Mouse (Mus musculus) intestine, embryonic 16.5 days (tissue): ENCODE results near the gene Uqcc2. TPM values are rescaled to one million over a fixed set of nuclear protein-coding genes. Genes with fewer than 3 reads are reported as not detected.

ENCODE experiments used
- ATAC-seq: fragments of 200-750 bp; cut with Nextera tagmentation; 2 replicates; pipeline ENCODE4 v1.8.0; 2017; ENCODE audit warnings: moderate TSS enrichment, moderate library complexity
- H3K27ac ChIP-seq: fragments of 300-500 bp; sonication (generic); 2 replicates; pipeline ENCODE4 v1.5.1; 2014; ENCODE audit warnings: mild to moderate bottlenecking, low read length
- H3K27me3 ChIP-seq: fragments of 300-500 bp; sonication (generic); replicated peaks from 2 replicates; pipeline ENCODE4 v1.6.1; 2014; ENCODE audit warnings: low read length, control low read depth, mixed read lengths; ENCODE audit not compliant: control insufficient read depth, insufficient read depth
- H3K36me3 ChIP-seq: fragments of 300-500 bp; sonication (generic); 2 replicates; pipeline ENCODE4 v1.6.1; 2014; ENCODE audit warnings: low read length, control low read depth; ENCODE audit not compliant: control insufficient read depth, insufficient read depth
- H3K4me1 ChIP-seq: fragments of 300-500 bp; sonication (generic); 2 replicates; pipeline ENCODE4 v1.6.1; 2014; ENCODE audit warnings: low read length, control low read depth, mixed read lengths; ENCODE audit not compliant: control insufficient read depth, insufficient read depth
- H3K4me2 ChIP-seq: fragments of 300-500 bp; sonication (generic); 2 replicates; pipeline ENCODE4 v1.6.1; 2014; ENCODE audit warnings: low read depth, low read length, control low read depth
- H3K4me3 ChIP-seq: fragments of 300-500 bp; sonication (generic); 2 replicates; pipeline ENCODE4 v1.5.1; 2014; ENCODE audit warnings: mild to moderate bottlenecking, low read length
- H3K9ac ChIP-seq: fragments of 300-500 bp; sonication (generic); 2 replicates; pipeline ENCODE4 v1.6.1; 2014; ENCODE audit warnings: low read depth, low read length
- H3K9me3 ChIP-seq: fragments of 300-500 bp; sonication (generic); 2 replicates; pipeline ENCODE4 v1.6.1; 2016; ENCODE audit warnings: low read length, control low read depth; ENCODE audit not compliant: control insufficient read depth
- WGBS: fragments of 180-500 bp; shearing (Covaris S2); extraction: QIAGEN DNeasy Blood & Tissue Kit; methylation state at CpG from one replicate; pipeline ENCODE4 v1.1.7; 2014; 5-methylcytosine and 5-hydroxymethylcytosine counted together
- polyA plus RNA-seq: library from polyadenylated mRNA; unstranded; fragments of >200 nt; fragmentation: Nextera tagmentation; extraction: Ambion mirVana; gene quantifications from 2 replicates; pipeline ENCODE4 v1.2.1, GENCODE M21; 2015

Uqcc2 gene
- polyA plus RNA-seq, result 238 and 255 TPM in 2 replicates

DNA sequence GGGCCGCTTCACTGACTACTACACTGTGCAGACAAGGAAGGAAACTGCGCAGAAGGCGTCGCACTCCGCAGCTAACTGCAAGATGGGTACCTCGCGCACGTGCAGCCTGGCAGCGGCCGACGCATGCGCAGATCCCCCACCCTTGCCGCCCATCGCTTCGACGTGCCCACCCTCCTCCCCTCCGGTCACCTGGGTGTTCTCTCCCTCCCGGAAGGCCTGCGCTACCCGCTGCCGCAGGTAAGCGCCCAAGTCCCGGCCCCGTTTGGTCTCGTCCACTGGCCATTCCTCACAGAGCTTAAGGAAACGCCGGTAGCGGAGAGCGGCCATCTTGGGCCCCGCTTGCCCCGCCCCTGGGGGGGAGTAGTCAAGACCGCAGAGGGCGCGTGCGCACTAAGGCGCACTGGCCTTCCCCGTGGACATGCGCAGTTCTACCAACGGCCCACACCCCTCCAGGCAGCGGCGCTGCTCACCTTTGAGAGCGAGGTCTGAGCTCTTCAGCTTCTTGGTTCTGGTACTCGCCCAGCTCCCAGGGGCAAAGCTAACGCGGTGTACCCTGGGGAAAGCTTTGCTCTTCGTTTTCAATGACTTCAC, at the start of gene Uqcc2:
TSS of gene Uqcc2 (minus strand) at position 366 of the 591 bp plus-strand sequence.
- Histone ChIP-seq H3K27me3 (no peaks in the 10 kb centered on the region), H3K4me1 (peaks cover 24% of the 10 kb centered on the region), H3K27ac (peak within 1 kb of the TSS; percentile 57; the same call in 1 of the 2 replicates), H3K4me2 (peak within 1 kb of the TSS; percentile 75), H3K9me3 (no peaks in the 10 kb centered on the region), H3K9ac (peak within 1 kb of the TSS; percentile 80), H3K4me3 (peak within 1 kb of the TSS; percentile 80), H3K36me3 (no peaks in the 10 kb centered on the region)
- under 1% methylated on average over 46 of the region's 46 CpGs for WGBS
- peak; percentile 94 for ATAC-seq

GRCm38 (mm10) chr17:27182401-27182800, 48.7 kb upstream of the Uqcc2 start:
- WGBS, result 74% methylated on average over 5 of the region's 5 CpGs
- ATAC-seq, result no peak
- Histone ChIP-seq H3K9me3 (no peaks in the 10 kb centered on the region), H3K4me2 (no peak overlapping the region), H3K27ac (no peak overlapping the region), H3K27me3 (no peaks in the 10 kb centered on the region), H3K9ac (no peak overlapping the region), H3K4me1 (no peaks in the 10 kb centered on the region), H3K36me3 (no peaks in the 10 kb centered on the region), H3K4me3 (no peak overlapping the region)

DNA sequence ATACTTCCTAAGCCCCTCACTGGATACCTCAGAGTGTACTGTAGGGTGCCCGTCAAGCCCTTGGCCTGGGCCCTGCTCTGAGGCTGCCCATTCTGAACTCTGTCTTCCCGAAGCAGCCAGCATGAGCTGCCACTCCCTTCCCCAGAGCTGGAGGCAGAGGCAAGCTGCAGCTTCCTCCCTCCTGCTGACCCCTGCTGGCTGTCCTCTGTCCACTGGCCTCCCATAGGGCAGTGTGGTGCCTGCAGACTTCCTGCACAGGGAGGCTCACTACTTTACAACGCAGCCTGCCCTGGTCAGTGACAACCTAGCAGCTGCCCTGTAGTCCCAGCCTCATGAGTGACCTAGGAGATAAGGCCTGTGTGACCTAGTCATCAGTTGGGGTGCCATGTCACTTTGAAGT, 48.0 kb upstream of the Uqcc2 start:
- no peaks in the 10 kb centered on the region for H3K36me3 ChIP-seq
- 24% methylated on average over 3 of the region's 3 CpGs for WGBS
- no peaks in the 10 kb centered on the region for H3K9me3 ChIP-seq
- H3K4me3 ChIP-seq, result no peak overlapping the region
- H3K9ac ChIP-seq, result no peak overlapping the region
- H3K4me1 ChIP-seq, result no peaks in the 10 kb centered on the region
- no peak overlapping the region for H3K27ac ChIP-seq
- no peak overlapping the region for H3K4me2 ChIP-seq
- no peaks in the 10 kb centered on the region for H3K27me3 ChIP-seq
- ATAC-seq, result no peak

GRCm38 (mm10) chr17:27179681-27180280, 46.1 kb upstream of the Uqcc2 start:
- Histone ChIP-seq H3K4me2 (no peak overlapping the region), H3K4me1 (no peaks in the 10 kb centered on the region), H3K9ac (no peak overlapping the region), H3K27ac (no peak overlapping the region), H3K9me3 (no peaks in the 10 kb centered on the region), H3K36me3 (no peaks in the 10 kb centered on the region), H3K4me3 (no peak overlapping the region), H3K27me3 (no peaks in the 10 kb centered on the region)
- 59% methylated on average over 12 of the region's 12 CpGs for WGBS
- no peak for ATAC-seq

GRCm38 (mm10) chr17:27178427-27179177, 44.9 kb upstream of the Uqcc2 start:
- Histone ChIP-seq H3K9ac (no peak overlapping the region), H3K9me3 (no peaks in the 10 kb centered on the region), H3K36me3 (no peaks in the 10 kb centered on the region), H3K27me3 (no peaks in the 10 kb centered on the region), H3K4me1 (no peaks in the 10 kb centered on the region), H3K27ac (no peak overlapping the region), H3K4me3 (no peak overlapping the region), H3K4me2 (no peak overlapping the region)
- WGBS, result 91% methylated on average over 17 of the region's 17 CpGs
- no peak for ATAC-seq

DNA sequence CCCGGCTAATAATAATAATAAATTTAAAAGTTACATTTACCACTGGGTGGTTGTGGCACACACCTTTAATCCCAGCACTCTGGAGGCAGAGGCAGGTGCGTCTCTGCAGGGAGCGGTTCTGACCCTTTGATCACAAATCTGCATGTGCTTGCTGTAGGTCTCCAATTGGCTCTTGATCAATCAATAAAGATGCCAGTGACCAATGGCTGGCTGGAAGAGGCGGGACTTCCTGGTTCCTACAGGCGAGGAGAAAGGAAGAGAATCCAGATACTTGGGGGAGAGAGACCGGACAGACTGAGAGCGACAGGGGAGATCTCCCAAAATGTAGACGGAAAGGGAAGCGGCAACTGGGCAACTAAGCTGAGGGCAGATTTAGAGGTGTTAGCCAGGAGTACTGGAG, 44.3 kb upstream of the Uqcc2 start:
- H3K27ac ChIP-seq, result no peak overlapping the region
- 89% methylated on average over 9 of the region's 9 CpGs for WGBS
- ATAC-seq, result no peak
- H3K4me1 ChIP-seq, result no peaks in the 10 kb centered on the region
- no peak overlapping the region for H3K4me2 ChIP-seq
- no peaks in the 10 kb centered on the region for H3K9me3 ChIP-seq
- no peak overlapping the region for H3K9ac ChIP-seq
- no peaks in the 10 kb centered on the region for H3K36me3 ChIP-seq
- H3K27me3 ChIP-seq, result no peaks in the 10 kb centered on the region
- H3K4me3 ChIP-seq, result no peak overlapping the region

GRCm38 (mm10) chr17:27176754-27177153, 43.0 kb upstream of the Uqcc2 start:
- no peak overlapping the region for H3K4me3 ChIP-seq
- ATAC-seq, result no peak
- H3K9ac ChIP-seq, result no peak overlapping the region
- no peaks in the 10 kb centered on the region for H3K36me3 ChIP-seq
- H3K27me3 ChIP-seq, result no peaks in the 10 kb centered on the region
- H3K27ac ChIP-seq, result no peak overlapping the region
- H3K4me2 ChIP-seq, result no peak overlapping the region
- H3K9me3 ChIP-seq, result no peaks in the 10 kb centered on the region
- WGBS, result 81% methylated on average over 4 of the region's 4 CpGs
- no peaks in the 10 kb centered on the region for H3K4me1 ChIP-seq

DNA sequence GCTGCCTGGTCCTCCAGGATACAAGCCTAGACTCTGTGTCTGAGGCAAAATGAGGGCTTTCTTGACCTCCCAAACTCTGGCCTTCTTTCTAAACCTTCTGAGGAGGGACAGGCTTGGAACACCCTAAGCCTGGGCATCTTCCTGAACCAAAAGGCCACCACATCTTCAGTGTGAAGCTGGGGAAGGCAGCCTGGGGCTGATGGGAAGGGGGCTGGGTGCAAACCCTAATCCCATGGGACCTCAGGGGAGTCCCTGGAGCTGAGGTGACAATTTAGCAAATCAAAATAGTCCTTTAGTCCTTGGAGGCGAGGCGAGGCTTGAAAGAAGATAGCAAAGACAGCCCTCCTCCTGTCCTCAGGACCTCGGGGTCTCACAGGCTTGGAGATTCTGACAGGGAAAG, 42.6 kb upstream of the Uqcc2 start:
- Histone ChIP-seq H3K9me3 (no peaks in the 10 kb centered on the region), H3K36me3 (no peaks in the 10 kb centered on the region), H3K4me3 (no peak overlapping the region), H3K27ac (no peak overlapping the region), H3K9ac (no peak overlapping the region), H3K27me3 (no peaks in the 10 kb centered on the region), H3K4me1 (no peaks in the 10 kb centered on the region), H3K4me2 (no peak overlapping the region)
- no peak for ATAC-seq
- WGBS, result 78% methylated on average over 3 of the region's 3 CpGs

- peak; percentile 40; the same call in 1 of the 2 replicates for ATAC-seq
- H3K9me3 ChIP-seq, result no peaks in the 10 kb centered on the region
- H3K27ac ChIP-seq, result no peak overlapping the region
- no peaks in the 10 kb centered on the region for H3K27me3 ChIP-seq
- H3K9ac ChIP-seq, result no peak overlapping the region
- H3K4me3 ChIP-seq, result no peak overlapping the region
- no peaks in the 10 kb centered on the region for H3K36me3 ChIP-seq
- H3K4me1 ChIP-seq, result no peaks in the 10 kb centered on the region
- WGBS, result 26% methylated on average over 14 of the region's 14 CpGs
- H3K4me2 ChIP-seq, result no peak overlapping the region
Measured at GRCm38 (mm10) chr17:27175196-27175874, 41.6 kb upstream of the Uqcc2 start.
